Mouse (Mus musculus) liver, embryonic 15.5 days (tissue): ENCODE results near the gene Slc25a51. TPM values are rescaled to one million over a fixed set of nuclear protein-coding genes. Genes with fewer than 3 reads are reported as not detected.

Experiments
- ATAC-seq: fragments of 200-750 bp; cut with Nextera tagmentation; 2 replicates; pipeline ENCODE4 v1.8.0; 2017; ENCODE audit warnings: moderate number of reproducible peaks, mild to moderate bottlenecking, moderate library complexity; ENCODE audit not compliant: insufficient read depth
- H3K27ac ChIP-seq: fragments of 300-500 bp; sonication (generic); replicated peaks from 2 replicates; pipeline ENCODE4 v1.5.1; 2015; ENCODE audit warnings: mild to moderate bottlenecking, inconsistent platforms
- H3K27me3 ChIP-seq: fragments of 300-500 bp; sonication (generic); 2 replicates; pipeline ENCODE4 v1.6.1; 2015; ENCODE audit warnings: mild to moderate bottlenecking, inconsistent platforms
- H3K36me3 ChIP-seq: fragments of 300-500 bp; sonication (generic); replicated peaks from 2 replicates; pipeline ENCODE4 v1.6.1; 2015; ENCODE audit warnings: moderate library complexity, mild to moderate bottlenecking, inconsistent platforms
- H3K4me1 ChIP-seq: fragments of 300-500 bp; sonication (generic); replicated peaks from 2 replicates; pipeline ENCODE4 v1.6.1; 2015; ENCODE audit warnings: inconsistent platforms
- H3K4me2 ChIP-seq: fragments of 300-500 bp; sonication (generic); 2 replicates; pipeline ENCODE4 v1.6.1; 2015; ENCODE audit warnings: moderate library complexity, mild to moderate bottlenecking, inconsistent platforms
- H3K4me3 ChIP-seq: fragments of 300-500 bp; sonication (generic); replicated peaks from 2 replicates; pipeline ENCODE4 v1.5.1; 2015; ENCODE audit warnings: mild to moderate bottlenecking, inconsistent platforms
- H3K9ac ChIP-seq: fragments of 300-500 bp; sonication (generic); 2 replicates; pipeline ENCODE4 v1.6.1; 2015; ENCODE audit warnings: moderate library complexity, mild to moderate bottlenecking, inconsistent platforms
- H3K9me3 ChIP-seq: fragments of 300-500 bp; sonication (generic); replicated peaks from 2 replicates; pipeline ENCODE4 v1.6.1; 2016; ENCODE audit warnings: inconsistent platforms
- WGBS: fragments of 180-500 bp; shearing (Covaris S2); methylation state at CpG from one replicate; pipeline ENCODE4 v1.1.7; 2015; ENCODE audit warnings: mixed read lengths; ENCODE audit not compliant: insufficient replicate concordance; 5-methylcytosine and 5-hydroxymethylcytosine counted together
- polyA plus RNA-seq: library from polyadenylated mRNA; unstranded; fragments of >200 nt; fragmentation: Nextera tagmentation; extraction: Ambion mirVana; gene quantifications from 2 replicates; pipeline ENCODE4 v1.2.1, GENCODE M21; 2015

Slc25a51 gene
- polyA plus RNA-seq, 1 experiment from 2014 or later, result 72.8 TPM

- Histone ChIP-seq H3K9me3 (no peaks in the 10 kb centered on the region), H3K36me3 (peaks cover 61% of the 10 kb centered on the region)
- WGBS, result 63% methylated on average over 3 of the region's 3 CpGs
Measured at GRCm38 (mm10) chr4:45442237-45442636, 33.7 kb upstream of the Slc25a51 start.

DNA sequence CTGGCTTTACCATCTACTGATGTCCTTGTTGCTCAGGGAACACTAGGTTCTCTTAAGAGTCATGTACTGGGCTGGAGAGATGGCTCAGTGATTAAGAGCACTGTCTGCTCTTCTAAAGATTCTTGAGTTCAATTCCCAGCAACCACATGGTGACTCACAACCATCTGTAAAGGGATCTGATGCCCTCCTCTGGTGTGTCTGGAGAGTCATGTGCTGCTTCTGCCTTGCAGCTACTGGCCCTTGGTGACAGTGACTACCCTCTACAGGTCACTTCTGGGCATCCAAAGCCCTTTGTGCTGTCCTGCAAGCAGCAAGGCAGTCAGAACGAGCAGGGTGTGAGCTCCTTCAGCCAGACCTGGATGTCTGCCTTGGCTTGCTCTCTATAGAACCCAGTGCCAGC lies 33.2 kb upstream of the Slc25a51 start:
- ATAC-seq, result no peak
- 71% methylated on average over 1 of the region's 1 CpGs for WGBS
- H3K9me3 ChIP-seq, result no peaks in the 10 kb centered on the region
- H3K4me3 ChIP-seq, result no peak overlapping the region
- no peak overlapping the region for H3K4me2 ChIP-seq
- H3K27me3 ChIP-seq, result no peaks in the 10 kb centered on the region
- peaks cover 57% of the 10 kb centered on the region for H3K36me3 ChIP-seq
- no peaks in the 10 kb centered on the region; the same call in 1 of the 2 replicates for H3K4me1 ChIP-seq
- H3K27ac ChIP-seq, result no peak overlapping the region
- no peak overlapping the region for H3K9ac ChIP-seq

More at GRCm38 (mm10) chr4:45442237-45442636, 33.7 kb upstream of the Slc25a51 start:
- no peak overlapping the region for H3K9ac ChIP-seq
- no peaks in the 10 kb centered on the region; the same call in 1 of the 2 replicates for H3K4me1 ChIP-seq
- H3K4me2 ChIP-seq, result no peak overlapping the region
- no peak overlapping the region for H3K4me3 ChIP-seq
- no peaks in the 10 kb centered on the region for H3K27me3 ChIP-seq
- no peak for ATAC-seq
- H3K27ac ChIP-seq, result no peak overlapping the region

DNA sequence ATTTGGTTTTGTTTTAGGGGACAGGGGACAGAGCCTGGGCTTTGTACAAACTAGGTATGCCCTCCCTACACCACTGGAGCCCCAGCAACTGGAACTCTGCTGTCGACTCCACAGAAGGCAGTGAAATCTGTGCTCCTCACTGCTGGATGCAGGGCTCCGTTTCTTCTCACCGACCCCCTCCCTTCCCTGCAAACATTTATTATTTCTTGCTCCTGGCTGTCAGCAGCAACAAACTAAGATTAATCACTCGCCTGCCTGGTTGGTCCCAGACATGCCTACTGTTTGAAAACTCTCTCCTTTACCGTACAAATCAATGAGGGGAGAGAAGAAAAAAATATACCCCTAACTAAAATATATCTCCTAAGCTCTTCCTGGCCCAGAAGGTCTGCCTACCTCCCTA lies 30.7 kb upstream of the Slc25a51 start:
- WGBS, result 63% methylated on average over 5 of the region's 5 CpGs
- H3K4me3 ChIP-seq, result no peak overlapping the region
- H3K27ac ChIP-seq, result no peak overlapping the region
- H3K4me2 ChIP-seq, result no peak overlapping the region
- H3K9me3 ChIP-seq, result no peaks in the 10 kb centered on the region
- H3K9ac ChIP-seq, result no peak overlapping the region
- no peaks in the 10 kb centered on the region; the same call in 1 of the 2 replicates for H3K4me1 ChIP-seq
- peaks cover 36% of the 10 kb centered on the region for H3K36me3 ChIP-seq
- ATAC-seq, result no peak
- no peaks in the 10 kb centered on the region for H3K27me3 ChIP-seq

DNA sequence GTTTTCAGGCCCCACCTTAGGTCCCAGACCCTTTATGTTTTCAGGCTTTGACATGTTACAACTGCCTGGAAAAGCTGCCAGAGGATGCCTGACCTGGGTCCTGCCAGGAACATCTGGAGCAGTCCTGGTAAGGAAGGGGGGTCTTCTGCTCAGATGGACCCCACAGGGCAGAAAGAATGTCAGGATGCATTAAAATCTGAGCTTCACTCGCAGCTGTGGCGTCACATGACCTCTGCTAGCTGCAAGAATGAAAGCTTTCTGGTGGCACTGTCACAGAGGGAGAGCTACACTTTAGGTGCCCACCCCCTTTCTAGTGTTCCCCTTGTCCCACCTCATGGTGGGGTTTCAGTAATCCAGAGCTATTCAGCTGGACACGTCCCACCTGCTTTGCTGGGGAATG lies 28.4 kb upstream of the Slc25a51 start:
- no peaks in the 10 kb centered on the region for H3K4me1 ChIP-seq
- H3K27ac ChIP-seq, result no peak overlapping the region
- ATAC-seq, result no peak
- no peaks in the 10 kb centered on the region for H3K9me3 ChIP-seq
- WGBS, result 56% methylated on average over 3 of the region's 3 CpGs
- H3K4me3 ChIP-seq, result no peak overlapping the region
- H3K27me3 ChIP-seq, result no peaks in the 10 kb centered on the region
- no peak overlapping the region for H3K9ac ChIP-seq
- H3K4me2 ChIP-seq, result no peak overlapping the region
- peaks cover 17% of the 10 kb centered on the region for H3K36me3 ChIP-seq

- Histone ChIP-seq H3K36me3 (peaks cover 17% of the 10 kb centered on the region), H3K27ac (no peak overlapping the region), H3K9me3 (no peaks in the 10 kb centered on the region), H3K27me3 (no peaks in the 10 kb centered on the region), H3K4me3 (no peak overlapping the region), H3K9ac (no peak overlapping the region), H3K4me2 (no peak overlapping the region), H3K4me1 (no peaks in the 10 kb centered on the region)
- 72% methylated on average over 7 of the region's 7 CpGs for WGBS
- no peak for ATAC-seq
Measured at GRCm38 (mm10) chr4:45436383-45436913, 27.9 kb upstream of the Slc25a51 start.

DNA sequence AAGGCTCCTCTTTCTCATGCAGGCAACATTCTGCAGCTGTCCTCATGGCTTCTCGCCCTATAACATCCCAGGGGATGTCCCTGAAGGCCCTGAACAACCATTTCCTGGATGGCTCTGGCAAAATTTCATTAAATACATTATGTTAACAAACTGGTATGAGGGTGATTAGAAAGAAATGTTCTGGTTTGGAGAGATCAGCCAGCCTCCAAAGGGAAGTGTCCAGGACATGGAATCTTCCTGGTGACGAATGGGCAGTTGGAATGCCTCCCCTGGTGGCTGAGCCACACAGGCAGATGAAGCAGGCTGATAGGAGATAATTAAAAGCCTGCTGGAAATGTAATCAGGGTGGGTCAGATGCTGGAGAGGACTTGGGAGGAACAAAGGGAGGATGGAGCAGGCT lies 27.3 kb upstream of the Slc25a51 start:
- Histone ChIP-seq H3K9me3 (no peaks in the 10 kb centered on the region), H3K4me2 (no peak overlapping the region), H3K27ac (no peak overlapping the region), H3K4me1 (no peaks in the 10 kb centered on the region), H3K4me3 (no peak overlapping the region), H3K36me3 (peaks cover 17% of the 10 kb centered on the region), H3K9ac (no peak overlapping the region), H3K27me3 (no peaks in the 10 kb centered on the region)
- 50% methylated on average over 2 of the region's 2 CpGs for WGBS
- ATAC-seq, result no peak

DNA sequence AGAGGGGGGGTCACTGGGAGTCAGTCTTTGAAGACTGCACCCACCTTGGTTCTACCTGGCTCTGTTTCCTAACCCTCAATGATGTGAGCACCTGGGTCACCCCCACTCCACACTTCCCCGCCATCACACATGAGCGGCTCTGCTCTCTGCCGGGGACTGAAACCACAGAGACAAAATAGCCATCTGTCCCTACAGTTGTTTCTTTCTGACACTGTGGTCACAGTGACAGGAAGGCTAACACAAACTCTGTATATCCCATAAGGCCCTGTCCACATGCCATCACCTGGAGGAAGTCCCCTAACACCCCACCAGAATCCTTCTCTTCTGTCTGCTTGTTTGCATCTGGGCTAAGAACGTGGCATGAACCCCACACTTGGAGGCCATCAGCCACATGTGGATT lies 26.1 kb upstream of the Slc25a51 start:
- 67% methylated on average over 4 of the region's 4 CpGs for WGBS
- Histone ChIP-seq H3K9me3 (no peaks in the 10 kb centered on the region), H3K9ac (no peak overlapping the region), H3K4me2 (no peak overlapping the region), H3K27ac (no peak overlapping the region), H3K4me3 (no peak overlapping the region), H3K36me3 (0 out of 2 replicates have a peak, but pooled peaks cover 8% of the 10 kb centered on the region), H3K4me1 (no peaks in the 10 kb centered on the region), H3K27me3 (no peaks in the 10 kb centered on the region)
- no peak for ATAC-seq

DNA sequence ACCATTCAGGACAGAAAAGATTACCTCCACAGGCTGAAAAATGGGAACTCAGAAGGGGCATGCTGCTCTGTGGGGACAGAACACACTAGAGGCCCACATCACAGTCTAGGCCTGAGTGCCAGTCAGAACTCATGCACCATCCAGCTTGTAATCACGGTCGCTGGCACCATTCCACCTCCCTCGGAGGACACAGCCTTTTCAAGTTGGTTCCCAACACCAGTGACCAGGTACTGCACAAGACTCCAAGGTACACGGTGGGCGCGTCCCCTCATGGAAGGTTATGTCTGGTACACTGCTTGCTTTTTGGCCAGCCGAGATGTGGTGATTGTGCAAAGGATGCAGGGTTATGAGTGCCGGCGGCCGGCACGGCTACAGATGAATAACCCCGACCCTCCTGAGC lies 25.5 kb upstream of the Slc25a51 start:
- H3K36me3 ChIP-seq, result 0 out of 2 replicates have a peak, but pooled peaks cover 7% of the 10 kb centered on the region
- no peaks in the 10 kb centered on the region for H3K27me3 ChIP-seq
- no peak for ATAC-seq
- H3K4me3 ChIP-seq, result no peak overlapping the region
- WGBS, result 84% methylated on average over 12 of the region's 12 CpGs
- no peaks in the 10 kb centered on the region for H3K9me3 ChIP-seq
- no peak overlapping the region for H3K9ac ChIP-seq
- no peak overlapping the region for H3K27ac ChIP-seq
- no peak overlapping the region for H3K4me2 ChIP-seq
- H3K4me1 ChIP-seq, result no peaks in the 10 kb centered on the region

GRCm38 (mm10) chr4:45431806-45432205 lies 23.2 kb upstream of the Slc25a51 start:
- H3K4me3 ChIP-seq, result no peak overlapping the region
- WGBS, result 83% methylated on average over 3 of the region's 3 CpGs
- no peak overlapping the region for H3K27ac ChIP-seq
- 0 out of 2 replicates have a peak, but pooled peaks cover 7% of the 10 kb centered on the region for H3K36me3 ChIP-seq
- H3K9ac ChIP-seq, result no peak overlapping the region
- H3K9me3 ChIP-seq, result no peaks in the 10 kb centered on the region
- H3K4me2 ChIP-seq, result no peak overlapping the region
- ATAC-seq, result no peak
- no peaks in the 10 kb centered on the region for H3K27me3 ChIP-seq
- H3K4me1 ChIP-seq, result no peaks in the 10 kb centered on the region

- WGBS, result 86% methylated on average over 3 of the region's 3 CpGs
- H3K9ac ChIP-seq, result no peak overlapping the region
- H3K4me3 ChIP-seq, result no peak overlapping the region
- H3K36me3 ChIP-seq, result 0 out of 2 replicates have a peak, but pooled peaks cover 7% of the 10 kb centered on the region
- no peak overlapping the region for H3K27ac ChIP-seq
- no peak overlapping the region for H3K4me2 ChIP-seq
- no peaks in the 10 kb centered on the region for H3K4me1 ChIP-seq
- no peaks in the 10 kb centered on the region for H3K27me3 ChIP-seq
- H3K9me3 ChIP-seq, result no peaks in the 10 kb centered on the region
- no peak for ATAC-seq
Measured at GRCm38 (mm10) chr4:45431316-45431715, 22.8 kb upstream of the Slc25a51 start.

- 78% methylated on average over 7 of the region's 7 CpGs for WGBS
- Histone ChIP-seq H3K4me2 (no peak overlapping the region), H3K36me3 (0 out of 2 replicates have a peak, but pooled peaks cover 7% of the 10 kb centered on the region), H3K27me3 (no peaks in the 10 kb centered on the region), H3K9ac (no peak overlapping the region), H3K4me3 (no peak overlapping the region), H3K9me3 (no peaks in the 10 kb centered on the region), H3K27ac (no peak overlapping the region), H3K4me1 (no peaks in the 10 kb centered on the region)
- no peak for ATAC-seq
Measured at GRCm38 (mm10) chr4:45429451-45429850, 20.9 kb upstream of the Slc25a51 start.
